Mouse (Mus musculus) forebrain, embryonic 16.5 days (tissue): ENCODE results near the gene Cutc. TPM values are rescaled to one million over a fixed set of nuclear protein-coding genes. Genes with fewer than 3 reads are reported as not detected.

Source experiments
- ATAC-seq: fragments of 200-750 bp; cut with Nextera tagmentation; 2 replicates; pipeline ENCODE4 v1.8.0; 2017; ENCODE audit warnings: mild to moderate bottlenecking, moderate library complexity
- H3K27ac ChIP-seq: fragments of 300-500 bp; sonication (generic); 2 replicates; pipeline ENCODE4 v1.5.1; 2014; ENCODE audit warnings: low read length, control low read depth
- H3K27me3 ChIP-seq: fragments of 300-500 bp; sonication (generic); replicated peaks from 2 replicates; pipeline ENCODE4 v1.6.1; 2014; ENCODE audit warnings: low read length; ENCODE audit not compliant: control insufficient read depth, insufficient read depth
- H3K36me3 ChIP-seq: fragments of 300-500 bp; sonication (generic); 2 replicates; pipeline ENCODE4 v1.6.1; 2014; ENCODE audit not compliant: control insufficient read depth, insufficient read depth
- H3K4me1 ChIP-seq: fragments of 300-500 bp; sonication (generic); replicated peaks from 2 replicates; pipeline ENCODE4 v1.6.1; 2014; ENCODE audit warnings: low read length; ENCODE audit not compliant: control insufficient read depth, insufficient read depth
- H3K4me2 ChIP-seq: fragments of 300-500 bp; sonication (generic); 2 replicates; pipeline ENCODE4 v1.6.1; 2014; ENCODE audit warnings: mild to moderate bottlenecking, low read length, control low read depth
- H3K4me3 ChIP-seq: fragments of 300-500 bp; sonication (generic); replicated peaks from 2 replicates; pipeline ENCODE4 v1.5.1; 2014; ENCODE audit warnings: mild to moderate bottlenecking, low read length, control low read depth
- H3K9ac ChIP-seq: fragments of 300-500 bp; sonication (generic); replicated peaks from 2 replicates; pipeline ENCODE4 v1.6.1; 2014; ENCODE audit warnings: low read depth, low read length, control low read depth
- H3K9me3 ChIP-seq: fragments of 300-500 bp; sonication (generic); 2 replicates; pipeline ENCODE4 v1.6.1; 2016; ENCODE audit warnings: low read length; ENCODE audit not compliant: control insufficient read depth
- WGBS: fragments of 180-500 bp; shearing (Covaris S2); extraction: QIAGEN DNeasy Blood & Tissue Kit; methylation state at CpG from one replicate; pipeline ENCODE4 v1.1.7; 2014; 5-methylcytosine and 5-hydroxymethylcytosine counted together
- polyA plus RNA-seq: library from polyadenylated mRNA; unstranded; fragments of >200 nt; fragmentation: Nextera tagmentation; extraction: Ambion mirVana; gene quantifications from 2 replicates; pipeline ENCODE4 v1.2.1, GENCODE M21; 2015

Gene Cutc
- polyA plus RNA-seq, 1 experiment from 2014 or later, result 7.8 TPM

- no peak for ATAC-seq
Measured at GRCm38 (mm10) chr19:43745740-43746139, 7.1 kb upstream of the Cutc start.

DNA sequence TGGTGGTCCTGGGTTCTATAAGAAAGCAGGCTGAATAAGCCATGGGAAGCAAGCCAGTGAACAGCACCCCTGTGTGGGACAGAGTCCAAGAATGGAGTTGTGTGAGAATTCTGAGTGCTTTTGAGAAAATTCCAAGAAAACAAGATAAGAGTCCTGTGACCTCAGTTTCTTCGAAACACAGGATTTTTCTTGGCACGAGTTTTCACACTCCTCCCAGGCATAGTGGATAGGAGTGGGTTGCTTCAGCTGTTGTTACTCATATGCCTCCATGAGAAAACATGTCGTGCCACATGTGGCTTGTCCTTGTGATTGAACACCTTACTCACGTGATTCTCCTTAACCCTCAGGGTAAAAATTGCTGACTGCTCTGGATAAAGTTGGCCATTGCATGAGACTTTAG lies 4.9 kb upstream of the Cutc start:
- Histone ChIP-seq H3K27ac (no peak overlapping the region), H3K9me3 (no peaks in the 10 kb centered on the region), H3K4me3 (no peak overlapping the region), H3K36me3 (peaks cover 29% of the 10 kb centered on the region), H3K4me1 (no peaks in the 10 kb centered on the region), H3K4me2 (no peak overlapping the region), H3K9ac (no peak overlapping the region), H3K27me3 (no peaks in the 10 kb centered on the region)
- 95% methylated on average over 4 of the region's 4 CpGs for WGBS
- no peak for ATAC-seq

More at GRCm38 (mm10) chr19:43745740-43746139, 7.1 kb upstream of the Cutc start:
- peaks cover 41% of the 10 kb centered on the region for H3K36me3 ChIP-seq
- WGBS, result 91% methylated on average over 3 of the region's 3 CpGs
- no peaks in the 10 kb centered on the region for H3K9me3 ChIP-seq
- H3K27me3 ChIP-seq, result no peaks in the 10 kb centered on the region
- no peak overlapping the region for H3K27ac ChIP-seq
- no peak overlapping the region for H3K4me2 ChIP-seq
- no peak overlapping the region for H3K4me3 ChIP-seq
- H3K9ac ChIP-seq, result no peak overlapping the region
- no peaks in the 10 kb centered on the region for H3K4me1 ChIP-seq

DNA sequence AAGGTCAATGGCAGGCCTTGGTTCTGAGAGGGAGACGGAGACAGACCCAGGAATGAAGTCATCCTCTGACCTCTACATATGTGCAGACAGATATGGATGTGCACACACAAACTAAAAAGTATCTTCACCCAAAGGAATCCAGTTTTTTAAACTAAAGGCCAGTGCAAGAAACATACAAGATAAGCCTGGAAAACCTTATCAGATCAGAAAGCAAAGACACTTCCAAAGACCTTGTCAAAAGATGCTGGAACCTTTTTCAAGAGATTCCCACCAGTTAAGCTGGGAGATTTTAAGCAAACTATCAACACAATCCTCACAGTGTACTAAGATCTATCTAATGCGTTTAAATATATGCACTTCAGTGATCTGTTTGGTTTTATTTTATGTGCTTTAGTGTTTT lies 2.8 kb upstream of the Cutc start:
- no peak overlapping the region for H3K9ac ChIP-seq
- no peaks in the 10 kb centered on the region for H3K9me3 ChIP-seq
- no peaks in the 10 kb centered on the region for H3K27me3 ChIP-seq
- ATAC-seq, result no peak
- no peak overlapping the region for H3K4me3 ChIP-seq
- H3K27ac ChIP-seq, result no peak overlapping the region
- H3K4me2 ChIP-seq, result no peak overlapping the region
- H3K4me1 ChIP-seq, result peaks cover 4% of the 10 kb centered on the region
- H3K36me3 ChIP-seq, result peaks cover 21% of the 10 kb centered on the region
- 100% methylated on average over 2 of the region's 2 CpGs for WGBS

GRCm38 (mm10) chr19:43753226-43753835 lies 535 bp downstream of the Cutc start:
- peak; percentile 85 for ATAC-seq
- 1% methylated on average over 17 of the region's 24 CpGs for WGBS
- H3K27me3 ChIP-seq, result no peaks in the 10 kb centered on the region
- no peaks in the 10 kb centered on the region for H3K9me3 ChIP-seq
- H3K9ac ChIP-seq, result peak overlapping the region; percentile 82
- H3K4me3 ChIP-seq, result peak overlapping the region; percentile 81
- peak overlapping the region; percentile 96 for H3K27ac ChIP-seq
- peak overlapping the region; percentile 75 for H3K4me2 ChIP-seq
- peaks cover 7% of the 10 kb centered on the region for H3K36me3 ChIP-seq
- peaks cover 4% of the 10 kb centered on the region for H3K4me1 ChIP-seq

DNA sequence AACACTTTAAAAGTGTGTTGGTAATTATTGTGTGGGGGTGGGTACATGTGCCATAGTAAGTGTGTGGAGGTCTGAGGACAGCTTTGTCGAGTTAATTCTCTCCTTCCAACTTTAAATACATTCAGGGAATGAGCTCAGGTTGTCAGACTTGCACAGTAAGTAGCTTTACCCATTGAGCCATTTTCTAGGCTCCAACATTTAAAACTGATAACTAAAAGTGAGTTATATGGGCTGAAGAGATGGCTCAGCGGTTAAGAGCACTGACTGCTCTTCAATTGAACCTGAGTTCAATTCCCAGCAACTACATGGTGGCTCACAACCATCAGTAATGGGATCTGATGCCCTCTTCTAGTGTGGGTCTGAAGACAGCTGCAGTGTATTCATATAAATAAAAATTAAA lies 1.4 kb downstream of the Cutc start:
- H3K27ac ChIP-seq, result no peak overlapping the region
- no peaks in the 10 kb centered on the region for H3K27me3 ChIP-seq
- 75% methylated on average over 2 of the region's 2 CpGs for WGBS
- no peaks in the 10 kb centered on the region for H3K9me3 ChIP-seq
- no peak overlapping the region for H3K4me2 ChIP-seq
- H3K4me1 ChIP-seq, result peaks cover 4% of the 10 kb centered on the region
- no peak for ATAC-seq
- no peaks in the 10 kb centered on the region for H3K36me3 ChIP-seq
- H3K9ac ChIP-seq, result no peak overlapping the region
- no peak overlapping the region for H3K4me3 ChIP-seq

DNA sequence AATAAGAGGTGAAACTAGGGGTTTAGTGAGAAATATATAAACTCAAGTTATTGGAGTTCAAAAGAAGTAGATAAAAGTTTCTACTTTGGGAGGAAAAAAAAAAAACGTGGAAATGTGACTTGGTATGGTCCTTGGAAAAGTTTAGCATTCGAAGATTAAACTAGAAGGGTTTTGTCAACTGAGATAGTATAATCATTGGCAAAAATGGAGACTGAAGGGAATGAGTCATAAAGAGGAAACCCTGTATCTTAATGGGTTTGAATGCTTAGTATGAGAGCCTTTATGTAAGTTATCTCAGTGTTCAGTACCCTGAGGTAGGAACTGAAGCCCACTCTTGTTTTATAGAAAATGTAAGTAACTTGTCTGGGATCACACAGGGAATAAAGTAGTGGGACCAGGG lies 2.1 kb downstream of the Cutc start:
- H3K36me3 ChIP-seq, result no peaks in the 10 kb centered on the region
- H3K9me3 ChIP-seq, result no peaks in the 10 kb centered on the region
- no peak for ATAC-seq
- H3K4me2 ChIP-seq, result no peak overlapping the region
- peaks cover 4% of the 10 kb centered on the region for H3K4me1 ChIP-seq
- WGBS, result 70% methylated on average over 2 of the region's 2 CpGs
- H3K27ac ChIP-seq, result no peak overlapping the region
- H3K9ac ChIP-seq, result no peak overlapping the region
- no peaks in the 10 kb centered on the region for H3K27me3 ChIP-seq
- no peak overlapping the region for H3K4me3 ChIP-seq

GRCm38 (mm10) chr19:43760504-43760903 lies 7.7 kb downstream of the Cutc start:
- H3K4me3 ChIP-seq, result no peak overlapping the region
- H3K27ac ChIP-seq, result no peak overlapping the region
- 23% methylated on average over 6 of the region's 6 CpGs for WGBS
- no peaks in the 10 kb centered on the region for H3K36me3 ChIP-seq
- no peak overlapping the region for H3K9ac ChIP-seq
- H3K9me3 ChIP-seq, result no peaks in the 10 kb centered on the region
- H3K4me1 ChIP-seq, result no peaks in the 10 kb centered on the region
- no peak for ATAC-seq
- H3K4me2 ChIP-seq, result no peak overlapping the region
- no peaks in the 10 kb centered on the region for H3K27me3 ChIP-seq

GRCm38 (mm10) chr19:43761543-43762256 lies 8.9 kb downstream of the Cutc start:
- H3K4me2 ChIP-seq, result no peak overlapping the region
- H3K27ac ChIP-seq, result no peak overlapping the region
- no peak overlapping the region for H3K9ac ChIP-seq
- H3K36me3 ChIP-seq, result no peaks in the 10 kb centered on the region
- H3K9me3 ChIP-seq, result no peaks in the 10 kb centered on the region
- ATAC-seq, result no peak
- H3K4me1 ChIP-seq, result no peaks in the 10 kb centered on the region
- H3K4me3 ChIP-seq, result no peak overlapping the region
- no peaks in the 10 kb centered on the region for H3K27me3 ChIP-seq

DNA sequence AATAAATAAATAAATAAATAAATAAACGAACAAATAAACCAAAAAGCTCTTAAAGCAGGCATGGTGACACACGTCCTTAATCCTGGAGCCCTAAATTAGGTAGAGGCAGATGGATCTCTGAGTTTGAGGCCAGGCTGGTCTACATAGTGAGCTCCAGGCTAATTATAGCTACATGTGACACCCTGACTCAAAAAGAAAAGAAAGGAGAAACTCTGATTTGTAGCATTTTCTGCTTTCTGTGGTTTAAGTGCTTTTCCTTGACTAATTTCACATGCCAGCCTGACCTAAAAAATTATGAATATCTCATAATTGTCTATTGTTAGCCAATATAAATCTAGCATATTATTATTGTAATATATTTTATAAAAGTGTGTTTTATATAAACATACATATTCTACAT lies 9.6 kb downstream of the Cutc start:
- H3K4me3 ChIP-seq, result no peak overlapping the region
- H3K4me2 ChIP-seq, result no peak overlapping the region
- no peaks in the 10 kb centered on the region for H3K9me3 ChIP-seq
- no peaks in the 10 kb centered on the region for H3K36me3 ChIP-seq
- H3K4me1 ChIP-seq, result no peaks in the 10 kb centered on the region
- no peak overlapping the region for H3K9ac ChIP-seq
- no peak for ATAC-seq
- H3K27me3 ChIP-seq, result no peaks in the 10 kb centered on the region
- WGBS, result 74% methylated on average over 2 of the region's 2 CpGs
- no peak overlapping the region for H3K27ac ChIP-seq
